Mouse (Mus musculus) liver, adult 2 months (tissue): ENCODE results near the gene Dennd2a.

ENCODE experiments used
- CTCF ChIP-seq: fragments of 200-500 bp; IDR thresholded peaks from 2 replicates; pipeline ENCODE4 v1.5.1; 2011; ENCODE audit warnings: low read depth, low read length, control low read depth
- POLR2A ChIP-seq: fragments of 200-500 bp; IDR thresholded peaks from 2 replicates; pipeline ENCODE4 v1.6.1; 2011; ENCODE audit warnings: low read length, control low read depth; ENCODE audit not compliant: insufficient read depth; ENCODE audit errors: extremely low read depth

DNA sequence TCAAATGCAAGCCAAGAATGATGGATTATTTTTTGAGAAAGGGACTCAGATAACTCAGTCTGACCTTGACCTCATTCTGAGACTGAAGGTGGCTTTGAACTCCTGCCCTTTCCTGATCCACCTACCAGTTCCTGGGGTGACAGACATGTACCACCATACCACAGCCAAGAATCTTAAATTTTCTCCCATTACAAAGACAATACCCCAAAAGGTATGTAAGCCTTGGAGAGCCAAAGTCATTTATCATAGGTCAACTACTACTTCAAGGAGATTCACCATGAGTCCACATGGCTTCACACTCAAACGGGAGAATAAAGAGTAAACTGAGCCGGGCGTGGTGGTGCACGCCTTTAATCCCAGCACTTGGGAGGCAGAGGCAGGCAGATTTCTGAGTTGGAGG, 107.1 kb downstream of the Dennd2a start:
- TF ChIP-seq CTCF, result no peak
- TF ChIP-seq POLR2A, result no peak
